ENCODE assay signal across 20 mouse cellular contexts in the genomic region with DNA sequence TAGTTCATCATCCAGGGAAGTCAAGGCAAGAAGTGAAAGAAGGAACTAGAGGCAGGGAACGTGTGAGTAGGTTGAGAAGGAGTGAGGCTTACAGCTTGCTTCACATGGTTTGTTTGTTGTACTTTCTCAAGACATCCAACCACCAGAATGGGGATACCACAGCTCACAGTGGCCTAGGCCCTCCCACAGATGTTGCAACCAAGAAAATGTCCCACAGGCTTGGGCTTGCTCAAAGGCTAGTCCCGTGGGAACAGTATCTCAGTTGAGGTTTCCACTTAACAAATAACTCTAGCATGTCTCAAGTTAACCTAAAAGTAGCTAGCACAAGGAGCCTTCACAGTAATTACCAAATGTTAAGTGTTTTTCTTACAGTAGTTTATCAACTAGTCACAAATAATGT.
DNase-seq lines count a peak whose midpoint lies in the region; ATAC-seq and TF ChIP-seq lines count a peak whose summit lies in the region.
"Had no signal": no experiment of that assay in that cellular context is flagged by ENCODE, and none has a peak within 500 bp of the region (broad histone marks: within the 10 kb centered on the region; RNA-seq: fewer than 3 reads in every experiment).

No protein-coding gene starts in this region.

- no peak overlapping the region for H3K4me3 ChIP-seq in limb, embryonic 11.5 days (ENCODE audit: low read depth, low read length)
- no peak overlapping the region for H3K4me3 ChIP-seq in limb, embryonic 10.5 days
- H3K4me3 ChIP-seq in CH12.LX (replicated peaks in 1 of 3; ENCODE audit: low read depth in 2 of 3, low read length in 2 of 3, poor library complexity in 1 of 3), result no peak overlapping the region
- H3K4me3 ChIP-seq in embryonic fibroblast, embryonic 13.5 days (ENCODE audit: insufficient read depth, low read length), result no peak overlapping the region
- no peak overlapping the region for H3K4me3 ChIP-seq in heart, embryonic 11.5 days (ENCODE audit: low read depth, low read length)
- H3K4me3 ChIP-seq: embryonic facial prominence, embryonic 10.5 days; erythroblast, embryonic 14.5 days; heart, adult 2 months; heart, embryonic 12.5 days had no signal

- H3K9me3 ChIP-seq in limb, embryonic 11.5 days (ENCODE audit: control insufficient read depth, low read length), result no peaks in the 10 kb centered on the region
- no peaks in the 10 kb centered on the region for H3K9me3 ChIP-seq in limb, embryonic 10.5 days (replicated peaks)
- H3K9me3 ChIP-seq in CH12.LX (replicated peaks; ENCODE audit: low read length), result no peaks in the 10 kb centered on the region
- no peaks in the 10 kb centered on the region for H3K9me3 ChIP-seq in heart, embryonic 11.5 days (replicated peaks; ENCODE audit: control insufficient read depth, low read length)
- H3K9me3 ChIP-seq: embryonic facial prominence, embryonic 10.5 days; heart, embryonic 12.5 days had no signal

- dilution Hi-C loops in CH12.LX (cut with MboI; ENCODE audit: extremely low pct_ligation_motif_present, extremely low pct_unique_long_range_greater_than_20kb, low sequenced_read_pairs), result no loop called here

- H3K36me3 ChIP-seq in limb, embryonic 11.5 days (ENCODE audit: control insufficient read depth, insufficient read depth, low read length), result no peaks in the 10 kb centered on the region
- no peaks in the 10 kb centered on the region for H3K36me3 ChIP-seq in limb, embryonic 10.5 days
- no peaks in the 10 kb centered on the region for H3K36me3 ChIP-seq in CH12.LX (replicated peaks in 1 of 2; ENCODE audit: control insufficient read depth in 1 of 2, insufficient read depth in 1 of 2, low read length in 1 of 2)
- H3K36me3 ChIP-seq in heart, embryonic 11.5 days (ENCODE audit: control insufficient read depth, insufficient read depth, low read length), result no peaks in the 10 kb centered on the region
- H3K36me3 ChIP-seq: embryonic facial prominence, embryonic 10.5 days; heart, embryonic 12.5 days had no signal

- DNase-seq in limb, embryonic 11.5 days (ENCODE audit: low spot score), result no peak
- DNase-seq in limb, embryonic 10.5 days (ENCODE audit: low spot score), result no peak
- peak; percentile 45 for DNase-seq in CH12.LX (ENCODE audit: extremely low read depth)
- DNase-seq in layer of hippocampus, postnatal 10 days (ENCODE audit: low spot score in 2 of 2), result no peak
- DNase-seq in left cerebral cortex, adult 9 months (ENCODE audit: low spot score in 2 of 2), result no peak
- DNase-seq: cerebellum, adult 2 months; cerebellum, postnatal 10 days; gastrocnemius, postnatal 10 days; heart, adult 2 months; heart, postnatal 36 days; kidney, adult 8-10 months had no signal

- 0 out of 2 replicates have a peak, but pooled peaks have one; percentile 31 for ATAC-seq in limb, embryonic 11.5 days (ENCODE audit: insufficient number of reproducible peaks, low FRiP score, low TSS enrichment, low read depth)
- no peak for ATAC-seq in heart, embryonic 11.5 days (replicated peaks; ENCODE audit: insufficient number of reproducible peaks, low FRiP score, low TSS enrichment)
- ATAC-seq: forebrain, embryonic 16.5 days; hindbrain, embryonic 16.5 days; inflammation-experienced regulatory T-cells, adult 6 months; intestine, postnatal 0 days had no signal

- no peak overlapping the region for H3K9ac ChIP-seq in limb, embryonic 11.5 days (ENCODE audit: low read length)
- no peak overlapping the region for H3K9ac ChIP-seq in CH12.LX (ENCODE audit: insufficient read depth, low read depth)
- H3K9ac ChIP-seq in heart, embryonic 11.5 days (ENCODE audit: low read depth, low read length), result no peak overlapping the region
- H3K9ac ChIP-seq: heart, embryonic 12.5 days had no signal

- H3K79me2 ChIP-seq in CH12.LX (replicated peaks; ENCODE audit: control insufficient read depth, extremely low read depth, insufficient read depth, poor library complexity, severe bottlenecking), result no peaks in the 10 kb centered on the region

- H3K4me2 ChIP-seq in limb, embryonic 11.5 days (ENCODE audit: low read depth, severe bottlenecking), result no peak overlapping the region
- H3K4me2 ChIP-seq in CH12.LX (ENCODE audit: insufficient read depth, low read depth, poor library complexity, severe bottlenecking), result no peak overlapping the region
- H3K4me2 ChIP-seq in heart, embryonic 11.5 days, result no peak overlapping the region
- H3K4me2 ChIP-seq: heart, embryonic 12.5 days had no signal

- TF ChIP-seq POLR2A in CH12.LX (IDR thresholded peaks at IDR 0.05; ENCODE audit: low read depth, low read length), result no peak
- TF ChIP-seq POLR2A in embryonic fibroblast, embryonic 13.5 days (IDR thresholded peaks at IDR 0.05; ENCODE audit: low read depth, low read length), result no peak

- 66% methylated on average over 2 of the region's 2 CpGs for WGBS in limb, embryonic 11.5 days
- WGBS in limb, embryonic 10.5 days, result 79% methylated on average over 2 of the region's 2 CpGs
- WGBS in heart, embryonic 11.5 days (ENCODE audit: insufficient replicate concordance), result 63% methylated on average over 2 of the region's 2 CpGs

- TF ChIP-seq CTCF in CH12.LX (conservative IDR thresholded peaks at IDR 0.05 in 1 of 2, IDR thresholded peaks at IDR 0.05 in 1 of 2; ENCODE audit: low read depth in 2 of 2, low read length in 2 of 2), result no peak
- TF ChIP-seq CTCF in embryonic fibroblast, embryonic 13.5 days (IDR thresholded peaks at IDR 0.05; ENCODE audit: borderline replicate concordance, insufficient read depth, low read length), result no peak

- H3K4me1 ChIP-seq in limb, embryonic 11.5 days (ENCODE audit: control insufficient read depth, insufficient read depth, low read length), result no peaks in the 10 kb centered on the region
- no peaks in the 10 kb centered on the region for H3K4me1 ChIP-seq in limb, embryonic 10.5 days
- peaks cover 0 to 18% of the 10 kb centered on the region in 2 experiments; a peak in 2 of 4 replicates for H3K4me1 ChIP-seq in CH12.LX (ENCODE audit: control insufficient read depth in 1 of 2, insufficient read depth in 2 of 2)
- no peaks in the 10 kb centered on the region for H3K4me1 ChIP-seq in embryonic fibroblast, embryonic 13.5 days (ENCODE audit: control insufficient read depth, insufficient read depth, low read length)
- no peaks in the 10 kb centered on the region for H3K4me1 ChIP-seq in heart, embryonic 11.5 days (ENCODE audit: control insufficient read depth, insufficient read depth, low read length)
- H3K4me1 ChIP-seq: embryonic facial prominence, embryonic 10.5 days; heart, embryonic 12.5 days had no signal

- no peaks in the 10 kb centered on the region for H3K27me3 ChIP-seq in limb, embryonic 11.5 days (ENCODE audit: control insufficient read depth, insufficient read depth, low read length)
- no peaks in the 10 kb centered on the region for H3K27me3 ChIP-seq in limb, embryonic 10.5 days (ENCODE audit: low read depth, poor library complexity, severe bottlenecking)
- H3K27me3 ChIP-seq in CH12.LX (replicated peaks), result no peaks in the 10 kb centered on the region
- no peaks in the 10 kb centered on the region for H3K27me3 ChIP-seq in heart, embryonic 11.5 days (ENCODE audit: control insufficient read depth, insufficient read depth, low read length)
- H3K27me3 ChIP-seq: heart, embryonic 12.5 days had no signal

- no peak for TF ChIP-seq RAD21 in CH12.LX (IDR thresholded peaks at IDR 0.05; ENCODE audit: low read depth, low read length)

- no peak overlapping the region for H3K27ac ChIP-seq in limb, embryonic 11.5 days (replicated peaks; ENCODE audit: low read depth, low read length)
- H3K27ac ChIP-seq in limb, embryonic 10.5 days, result no peak overlapping the region
- no peak overlapping the region for H3K27ac ChIP-seq in CH12.LX (ENCODE audit: insufficient read depth, low read depth)
- peak overlapping the region; percentile 39; the same call in 1 of the 2 replicates for H3K27ac ChIP-seq in embryonic fibroblast, embryonic 13.5 days (ENCODE audit: insufficient read depth, low read length)
- H3K27ac ChIP-seq in heart, embryonic 11.5 days (ENCODE audit: low read depth, low read length), result no peak overlapping the region
- H3K27ac ChIP-seq: embryonic facial prominence, embryonic 10.5 days; heart, adult 2 months had no signal

- in situ Hi-C loops in CH12.LX (cut with MboI; ENCODE audit: low pct_ligation_motif_present, low pct_unique_long_range_greater_than_20kb, low sequenced_read_pairs), result no loop called here

- no peak for TF ChIP-seq EP300 in CH12.LX (IDR thresholded peaks at IDR 0.05; ENCODE audit: low read length)

TF ChIP-seq in CH12.LX, 34 proteins besides CTCF, POLR2A, EP300 and RAD21:
- TF ChIP-seq E2F4 (IDR thresholded peaks at IDR 0.05; ENCODE audit: insufficient replicate concordance, low read depth, low read length) (no peak), UBTF (IDR thresholded peaks at IDR 0.05; ENCODE audit: low read depth, low read length) (no peak), ZNF384 (IDR thresholded peaks at IDR 0.05; ENCODE audit: low read depth, low read length) (no peak), GABPA (IDR thresholded peaks at IDR 0.05; ENCODE audit: insufficient replicate concordance, low read depth, low read length) (no peak), ELF1 (IDR thresholded peaks at IDR 0.05; ENCODE audit: low read depth, low read length) (no peak), HCFC1 (IDR thresholded peaks at IDR 0.05; ENCODE audit: low read depth, low read length) (no peak), POLR2AphosphoS2 (IDR thresholded peaks at IDR 0.05; ENCODE audit: low read depth, low read length) (no peak), PAX5 (IDR thresholded peaks at IDR 0.05; ENCODE audit: low read length) (no peak), CHD2 (IDR thresholded peaks at IDR 0.05; ENCODE audit: low read length) (no peak)
